Mouse (Mus musculus): Measurements from ENCODE around the gene Krtap1-3. TPM values are rescaled to one million over a fixed set of nuclear protein-coding genes. Genes with fewer than 3 reads are reported as not detected.

Gene Krtap1-3
- polyA plus RNA-seq, 1 experiment from 2014 or later = not detected

- Histone ChIP-seq H3K27me3 (ENCODE audit: control insufficient read depth, insufficient read depth, low read length) (no peaks in the 10 kb centered on the region), H3K9ac (ENCODE audit: low read length) (no peak overlapping the region), H3K4me1 (replicated peaks; ENCODE audit: control insufficient read depth, insufficient read depth) (no peaks in the 10 kb centered on the region), H3K4me2 (replicated peaks; ENCODE audit: low read depth) (no peak overlapping the region), H3K36me3 (ENCODE audit: control insufficient read depth, insufficient read depth, low read length) (no peaks in the 10 kb centered on the region), H3K4me3 (ENCODE audit: low read depth, low read length) (no peak overlapping the region), H3K9me3 (ENCODE audit: control insufficient read depth, low read length) (no peaks in the 10 kb centered on the region), H3K27ac (replicated peaks) (no peak overlapping the region)
- TF ChIP-seq CTCF (IDR thresholded peaks at IDR 0.05; ENCODE audit: low read depth) (no peak), EP300 (optimal IDR thresholded peaks at IDR 0.05) (no peak)
- ATAC-seq (ENCODE audit: low FRiP score, low TSS enrichment) (no peak), DNase-seq (ENCODE audit: low spot score) (no peak)
- whole genome bisulfite sequencing = 55% methylated on average over 4 of the region's 4 CpGs
Measured at GRCm38 (mm10) chr11:99573164-99573563, 18.0 kb downstream of the Krtap1-3 start.

DNA sequence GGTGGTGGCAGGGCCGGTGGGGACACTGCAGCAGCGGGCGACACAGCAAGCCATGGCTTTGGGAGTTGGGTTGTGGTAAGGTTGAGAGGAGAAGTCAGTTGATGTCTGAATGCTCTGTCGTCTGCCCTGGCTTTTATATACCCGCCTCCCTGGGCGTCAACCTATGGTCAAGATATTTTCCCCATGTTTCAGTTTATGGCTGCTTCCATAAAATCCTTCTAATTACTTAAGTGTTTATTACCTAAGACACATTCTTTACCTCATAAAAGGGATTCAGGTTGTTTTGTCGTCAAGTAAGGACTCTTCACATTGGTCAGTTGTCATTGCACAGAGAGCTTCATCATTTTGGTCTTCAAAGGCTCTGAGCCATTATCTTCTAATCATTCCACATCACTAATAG is 24.6 kb downstream of the Krtap1-3 start, which contains the start of gene Krtap3-1:
Gene Krtap3-1, minus strand, starts transcription at position 101 of the 400 bp plus-strand sequence.
- DNase-seq (ENCODE audit: low spot score) (no peak), ATAC-seq (ENCODE audit: low FRiP score, low TSS enrichment) (no peak)
- Histone ChIP-seq H3K4me3 (ENCODE audit: low read depth, low read length) (no peak within 1 kb of the TSS), H3K4me2 (replicated peaks; ENCODE audit: low read depth) (no peak within 1 kb of the TSS), H3K4me1 (replicated peaks; ENCODE audit: control insufficient read depth, insufficient read depth) (no peaks in the 10 kb centered on the region), H3K9me3 (ENCODE audit: control insufficient read depth, low read length) (no peaks in the 10 kb centered on the region), H3K9ac (ENCODE audit: low read length) (no peak within 1 kb of the TSS), H3K27me3 (ENCODE audit: control insufficient read depth, insufficient read depth, low read length) (no peaks in the 10 kb centered on the region), H3K36me3 (ENCODE audit: control insufficient read depth, insufficient read depth, low read length) (no peaks in the 10 kb centered on the region), H3K27ac (replicated peaks) (no peak within 1 kb of the TSS)
- TF ChIP-seq EP300 (optimal IDR thresholded peaks at IDR 0.05) (no peak), CTCF (IDR thresholded peaks at IDR 0.05; ENCODE audit: low read depth) (no peak)
- 91% methylated on average over 7 of the region's 7 CpGs for WGBS

GRCm38 (mm10) chr11:99562580-99562979 is 28.6 kb downstream of the Krtap1-3 start:
- no peak for ATAC-seq (ENCODE audit: low FRiP score, low TSS enrichment)

DNA sequence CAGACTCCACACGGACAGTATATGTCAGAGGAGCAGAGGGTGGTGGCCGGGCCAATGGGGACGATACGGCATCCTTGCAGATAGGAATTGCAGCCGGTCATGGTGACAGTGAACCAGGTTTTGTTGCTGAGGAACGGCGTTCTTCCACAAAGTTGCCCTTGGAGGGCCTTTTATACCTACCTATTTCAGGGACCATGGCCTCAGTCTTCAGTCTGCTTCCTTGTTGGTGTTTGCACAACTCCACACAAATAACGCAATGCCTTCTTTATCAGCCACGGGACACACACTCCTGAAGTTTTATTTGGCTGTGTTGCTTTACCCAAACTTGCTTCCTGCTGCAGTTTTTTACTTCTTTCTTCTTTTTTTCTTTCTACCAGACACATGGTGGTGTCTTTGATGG is 31.8 kb downstream of the Krtap1-3 start, which contains the start of gene Gm11939:
Gene Gm11939, minus strand, starts transcription at position 101 of the 400 bp plus-strand sequence.
- DNase-seq (ENCODE audit: low spot score) = no peak
- no peak within 1 kb of the TSS for H3K4me2 ChIP-seq (replicated peaks; ENCODE audit: low read depth)
- H3K4me1 ChIP-seq (replicated peaks; ENCODE audit: control insufficient read depth, insufficient read depth) = no peaks in the 10 kb centered on the region
- H3K9me3 ChIP-seq (ENCODE audit: control insufficient read depth, low read length) = no peaks in the 10 kb centered on the region
- no peak within 1 kb of the TSS for H3K27ac ChIP-seq (replicated peaks)
- no peak for TF ChIP-seq CTCF (IDR thresholded peaks at IDR 0.05; ENCODE audit: low read depth)
- no peak for TF ChIP-seq EP300 (optimal IDR thresholded peaks at IDR 0.05)
- no peaks in the 10 kb centered on the region for H3K36me3 ChIP-seq (ENCODE audit: control insufficient read depth, insufficient read depth, low read length)
- no peak within 1 kb of the TSS for H3K9ac ChIP-seq (ENCODE audit: low read length)
- no peak for ATAC-seq (ENCODE audit: low FRiP score, low TSS enrichment)
- no peaks in the 10 kb centered on the region for H3K27me3 ChIP-seq (ENCODE audit: control insufficient read depth, insufficient read depth, low read length)
- no peak within 1 kb of the TSS for H3K4me3 ChIP-seq (ENCODE audit: low read depth, low read length)
- 82% methylated on average over 9 of the region's 9 CpGs for WGBS

More at GRCm38 (mm10) chr11:99562580-99562979, 28.6 kb downstream of the Krtap1-3 start:
- Histone ChIP-seq H3K4me1 (replicated peaks; ENCODE audit: control insufficient read depth, insufficient read depth) (no peaks in the 10 kb centered on the region), H3K27me3 (ENCODE audit: control insufficient read depth, insufficient read depth, low read length) (no peaks in the 10 kb centered on the region), H3K4me2 (replicated peaks; ENCODE audit: low read depth) (no peak overlapping the region), H3K4me3 (ENCODE audit: low read depth, low read length) (no peak overlapping the region), H3K9me3 (ENCODE audit: control insufficient read depth, low read length) (no peaks in the 10 kb centered on the region), H3K27ac (replicated peaks) (no peak overlapping the region), H3K36me3 (ENCODE audit: control insufficient read depth, insufficient read depth, low read length) (no peaks in the 10 kb centered on the region), H3K9ac (ENCODE audit: low read length) (no peak overlapping the region)
- DNase-seq (ENCODE audit: low spot score) = no peak
- TF ChIP-seq CTCF (IDR thresholded peaks at IDR 0.05; ENCODE audit: low read depth) = no peak
- no peak for TF ChIP-seq EP300 (optimal IDR thresholded peaks at IDR 0.05)
- WGBS = 79% methylated on average over 6 of the region's 6 CpGs

- no peak overlapping the region for H3K4me3 ChIP-seq (ENCODE audit: low read depth, low read length)
- no peak overlapping the region for H3K4me2 ChIP-seq (replicated peaks; ENCODE audit: low read depth)
- 59% methylated on average over 3 of the region's 3 CpGs for WGBS
- no peaks in the 10 kb centered on the region for H3K27me3 ChIP-seq (ENCODE audit: control insufficient read depth, insufficient read depth, low read length)
- H3K9ac ChIP-seq (ENCODE audit: low read length) = no peak overlapping the region
- TF ChIP-seq CTCF (IDR thresholded peaks at IDR 0.05; ENCODE audit: low read depth) (no peak), EP300 (optimal IDR thresholded peaks at IDR 0.05) (no peak)
- H3K9me3 ChIP-seq (ENCODE audit: control insufficient read depth, low read length) = no peaks in the 10 kb centered on the region
- no peak overlapping the region for H3K27ac ChIP-seq (replicated peaks)
- DNase-seq (ENCODE audit: low spot score) (no peak), ATAC-seq (ENCODE audit: low FRiP score, low TSS enrichment) (no peak)
- no peaks in the 10 kb centered on the region for H3K36me3 ChIP-seq (ENCODE audit: control insufficient read depth, insufficient read depth, low read length)
- no peaks in the 10 kb centered on the region for H3K4me1 ChIP-seq (replicated peaks; ENCODE audit: control insufficient read depth, insufficient read depth)
Measured at GRCm38 (mm10) chr11:99557976-99558745, 33.0 kb downstream of the Krtap1-3 start.

DNA sequence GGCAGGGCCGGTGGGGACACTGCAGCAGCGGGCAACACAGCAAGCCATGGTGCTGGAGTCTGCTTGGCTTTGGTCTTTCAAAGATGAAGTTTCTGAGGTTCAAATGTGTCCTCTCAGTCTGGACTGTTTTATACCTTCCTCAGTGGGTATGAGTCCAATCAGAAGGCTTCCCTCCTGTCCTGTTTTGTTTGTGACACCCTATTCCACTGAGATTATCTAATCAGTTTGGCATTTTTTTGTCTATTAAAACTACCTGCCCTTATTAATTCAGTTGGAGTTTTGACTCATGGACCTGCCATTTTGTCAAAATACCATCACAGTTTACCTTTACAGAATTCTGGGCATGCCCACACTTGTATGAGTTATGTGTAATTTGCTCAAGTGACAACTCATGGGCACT is 34.4 kb downstream of the Krtap1-3 start, which contains the start of gene Krtap3-2:
Gene Krtap3-2, minus strand, starts transcription at position 101 of the 400 bp plus-strand sequence.
- no peaks in the 10 kb centered on the region for H3K4me1 ChIP-seq (replicated peaks; ENCODE audit: control insufficient read depth, insufficient read depth)
- no peaks in the 10 kb centered on the region for H3K9me3 ChIP-seq (ENCODE audit: control insufficient read depth, low read length)
- no peak within 1 kb of the TSS for H3K9ac ChIP-seq (ENCODE audit: low read length)
- H3K27me3 ChIP-seq (ENCODE audit: control insufficient read depth, insufficient read depth, low read length) = no peaks in the 10 kb centered on the region
- DNase-seq (ENCODE audit: low spot score) (no peak), ATAC-seq (ENCODE audit: low FRiP score, low TSS enrichment) (no peak)
- no peaks in the 10 kb centered on the region for H3K36me3 ChIP-seq (ENCODE audit: control insufficient read depth, insufficient read depth, low read length)
- H3K4me3 ChIP-seq (ENCODE audit: low read depth, low read length) = no peak within 1 kb of the TSS
- WGBS = 79% methylated on average over 2 of the region's 2 CpGs
- no peak within 1 kb of the TSS for H3K4me2 ChIP-seq (replicated peaks; ENCODE audit: low read depth)
- no peak for TF ChIP-seq EP300 (optimal IDR thresholded peaks at IDR 0.05)
- no peak within 1 kb of the TSS for H3K27ac ChIP-seq (replicated peaks)
